Comparison of ENCODE assay signal across 8 mouse cellular contexts in genomic region chr11:11811906-11812480, GRCm38 (mm10). TPM values are rescaled to one million over a fixed set of nuclear protein-coding genes. Genes with fewer than 3 reads are reported as not detected.
A peak's percentile ranks its signal among the peaks of the same experiment; 100 is the strongest.
DNase-seq lines count a peak whose midpoint lies in the region; ATAC-seq and TF ChIP-seq lines count a peak whose summit lies in the region.

No protein-coding gene starts in this region.

- peak overlapping the region; percentile 31 for H3K4me2 ChIP-seq in forebrain, embryonic 12.5 days
- peak overlapping the region; percentile 44 for H3K4me2 ChIP-seq in lung, embryonic 14.5 days

- intact Hi-C loops in heart, postnatal 10 days (cut with DNase I) = loop anchor here (1.0 to 10.0 kb wide), 3 partner anchors 161 to 730 kb away; no protein-coding TSS in a partner anchor

- peaks cover 13% of the 10 kb centered on the region for H3K4me1 ChIP-seq in forebrain, embryonic 12.5 days
- peaks cover 6% of the 10 kb centered on the region; the same call in 1 of the 2 replicates for H3K4me1 ChIP-seq in lung, embryonic 14.5 days (ENCODE audit: insufficient read depth)

- WGBS in forebrain, embryonic 12.5 days = 20% methylated on average over 9 of the region's 9 CpGs
- 20% methylated on average over 9 of the region's 9 CpGs for WGBS in lung, embryonic 14.5 days

- peak; percentile 97 for TF ChIP-seq CTCF in layer of hippocampus, adult 2 months (conservative IDR thresholded peaks at IDR 0.05)
- TF ChIP-seq CTCF in lung, embryonic 14.5 days (IDR thresholded peaks at IDR 0.05; ENCODE audit: low read depth) = peak; percentile 97

- peak; percentile 96 for DNase-seq in ES-CJ7 (ENCODE audit: low read depth, low spot score)
- DNase-seq in c-Kit-positive CD71-negative TER-119-negative erythroid progenitor cells, embryonic 14.5 days (ENCODE audit: low read depth) = peak; percentile 86
- DNase-seq in heart, postnatal 10 days = peak; percentile 84 to 87
- DNase-seq in layer of hippocampus, adult 2 months (ENCODE audit: low spot score in 2 of 2) = peak; percentile 65 to 74
- DNase-seq in lung, embryonic 14.5 days = peak; percentile 94
- peak; percentile 52 to 69 for DNase-seq in thymus, postnatal 10 days (ENCODE audit: low spot score in 2 of 2)

- no peak overlapping the region for H3K9ac ChIP-seq in forebrain, embryonic 12.5 days
- no peak overlapping the region for H3K9ac ChIP-seq in lung, embryonic 14.5 days

- no peak overlapping the region for H3K4me3 ChIP-seq in forebrain, embryonic 12.5 days (replicated peaks)
- no peak overlapping the region for H3K4me3 ChIP-seq in layer of hippocampus, adult 2 months
- H3K4me3 ChIP-seq in lung, embryonic 14.5 days (ENCODE audit: low read depth, low read length) = no peak overlapping the region

- no peaks in the 10 kb centered on the region for H3K27me3 ChIP-seq in forebrain, embryonic 12.5 days
- H3K27me3 ChIP-seq in lung, embryonic 14.5 days (ENCODE audit: insufficient read depth, low read length) = no peaks in the 10 kb centered on the region

- H3K36me3 ChIP-seq in forebrain, embryonic 12.5 days (replicated peaks) = no peaks in the 10 kb centered on the region
- no peaks in the 10 kb centered on the region for H3K36me3 ChIP-seq in lung, embryonic 14.5 days (ENCODE audit: insufficient read depth)

- no peaks in the 10 kb centered on the region for H3K9me3 ChIP-seq in forebrain, embryonic 12.5 days
- no peaks in the 10 kb centered on the region for H3K9me3 ChIP-seq in lung, embryonic 14.5 days (ENCODE audit: low read depth, low read length)

- H3K27ac ChIP-seq in forebrain, embryonic 12.5 days = no peak overlapping the region
- no peak overlapping the region for H3K27ac ChIP-seq in layer of hippocampus, adult 2 months
- no peak overlapping the region; the same call in 1 of the 2 replicates for H3K27ac ChIP-seq in lung, embryonic 14.5 days (ENCODE audit: low read depth)

- ATAC-seq in forebrain, embryonic 12.5 days (ENCODE audit: low FRiP score) = peak; percentile 24; the same call in 1 of the 2 replicates
- ATAC-seq in lung, embryonic 14.5 days (ENCODE audit: insufficient read depth) = no peak
- ATAC-seq in neutrophil, adult 5-6 weeks (ENCODE audit: extremely low read depth, insufficient number of reproducible peaks, low FRiP score, poor library complexity, severe bottlenecking) = peak; percentile 60; the same call in 1 of the 2 replicates

RNA-seq across cellular contexts. Expression of gene Fignl1, which starts 3.2 kb away (rescaled TPM):
- 76.3 and 80.5 TPM in 2 replicates for polyA plus RNA-seq in forebrain, embryonic 12.5 days (2016; fragmentation: Nextera tagmentation; extraction: Ambion mirVana)
- 1 to 10 TPM; 5.6 to 6.7 TPM for total RNA-seq in heart, postnatal 10 days (2021)
- total RNA-seq in layer of hippocampus, adult 2 months (2021) = under 1 TPM; 0.61 to 0.67 TPM
- polyA plus RNA-seq in lung, embryonic 14.5 days (2014; fragmentation: Nextera tagmentation; extraction: Ambion mirVana) = 97.5 and 102 TPM in 2 replicates
- total RNA-seq in neutrophil, adult 5-6 weeks (2017) = 1.5 and 2.6 TPM in 2 replicates
